ENCODE assay signal across 8 mouse cellular contexts in the genomic region with DNA sequence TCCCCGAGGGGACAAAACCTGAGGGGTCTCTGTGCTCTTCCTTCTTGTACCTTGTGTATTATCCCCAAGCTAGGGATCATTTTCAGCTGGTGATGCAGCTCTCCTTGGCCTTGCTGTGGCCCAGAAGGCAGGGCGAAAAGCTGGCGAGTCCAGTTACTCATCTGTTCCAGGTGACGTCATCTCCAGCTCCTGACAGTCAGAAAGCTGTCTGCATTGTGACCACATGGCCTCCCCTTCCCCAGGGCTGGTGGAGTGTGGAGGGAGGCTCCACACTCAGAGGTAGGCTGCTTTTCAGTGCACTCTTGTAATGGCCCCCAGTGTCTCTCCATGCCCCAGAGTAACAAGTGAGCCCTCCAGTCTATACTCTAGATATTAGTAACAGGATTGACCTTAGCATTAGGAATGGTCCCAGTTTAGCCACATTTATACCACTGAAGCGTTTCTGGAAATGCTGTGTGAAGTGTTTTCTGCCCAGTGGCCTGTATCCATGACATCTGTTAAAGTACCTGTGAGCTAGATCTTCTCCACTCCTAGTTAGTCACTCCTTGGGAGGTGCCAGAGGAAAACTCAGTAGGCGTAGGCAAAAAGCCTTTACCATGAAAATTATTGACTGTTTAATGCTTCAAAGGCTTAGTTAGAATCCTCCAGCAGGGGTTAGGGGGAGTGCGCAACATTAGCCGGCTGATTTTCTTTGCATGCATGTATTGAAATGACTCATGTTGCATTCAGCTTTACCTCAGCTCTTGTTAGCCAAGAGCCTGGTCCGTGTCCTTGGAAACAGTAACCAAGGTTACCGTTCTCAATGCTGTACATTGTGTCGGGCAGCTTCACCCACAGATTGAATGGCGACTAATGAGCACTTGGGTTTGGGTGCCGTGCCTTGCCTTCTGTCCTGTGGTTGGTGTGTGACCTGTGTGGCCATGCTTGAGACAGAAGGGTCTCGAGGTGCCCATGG. TPM values are rescaled to one million over a fixed set of nuclear protein-coding genes. Genes with fewer than 3 reads are reported as not detected.
DNase-seq lines count a peak whose midpoint lies in the region; ATAC-seq and TF ChIP-seq lines count a peak whose summit lies in the region.

No protein-coding gene starts in this region.

- TF ChIP-seq POLR2A in limb, embryonic 14.5 days (IDR thresholded peaks at IDR 0.05; ENCODE audit: borderline replicate concordance, extremely low read depth, insufficient read depth, insufficient read length), result no peak

- H3K27me3 ChIP-seq in hindbrain, embryonic 10.5 days (ENCODE audit: insufficient read depth, poor library complexity, severe bottlenecking), result no peaks in the 10 kb centered on the region
- no peaks in the 10 kb centered on the region for H3K27me3 ChIP-seq in limb, embryonic 14.5 days (ENCODE audit: control insufficient read depth, insufficient read depth, low read length)
- no peaks in the 10 kb centered on the region for H3K27me3 ChIP-seq in stomach, embryonic 16.5 days (ENCODE audit: control insufficient read depth, insufficient read depth, low read length)
- H3K27me3 ChIP-seq in liver, embryonic 12.5 days (replicated peaks), result no peaks in the 10 kb centered on the region

- H3K9ac ChIP-seq in limb, embryonic 14.5 days (ENCODE audit: low read depth, low read length, severe bottlenecking), result no peak overlapping the region
- H3K9ac ChIP-seq in stomach, embryonic 16.5 days (ENCODE audit: low read length), result no peak overlapping the region
- H3K9ac ChIP-seq in liver, embryonic 12.5 days, result no peak overlapping the region

- H3K4me2 ChIP-seq in limb, embryonic 14.5 days (replicated peaks; ENCODE audit: low read depth, low read length, severe bottlenecking), result no peak overlapping the region
- H3K4me2 ChIP-seq in stomach, embryonic 16.5 days (ENCODE audit: low read depth, low read length), result no peak overlapping the region
- H3K4me2 ChIP-seq in liver, embryonic 12.5 days, result no peak overlapping the region

- peak; percentile 73 for DNase-seq in layer of hippocampus, adult 11-12 months (ENCODE audit: low spot score)
- no peak for DNase-seq in layer of hippocampus, postnatal 25 days (ENCODE audit: extremely low spot score in 1 of 2, low spot score in 1 of 2)
- DNase-seq in brain, embryonic 18.5 days (ENCODE audit: low read depth, low spot score), result peak; percentile 70
- peak; percentile 86 for DNase-seq in hindbrain, embryonic 10.5 days (ENCODE audit: low spot score)
- DNase-seq in limb, embryonic 14.5 days (ENCODE audit: low spot score), result peak; percentile 60
- no peak for DNase-seq in T-cell, adult 2 months (ENCODE audit: low spot score)

- peaks cover 79% of the 10 kb centered on the region for H3K4me1 ChIP-seq in hindbrain, embryonic 10.5 days (replicated peaks)
- peaks cover 10% of the 10 kb centered on the region for H3K4me1 ChIP-seq in limb, embryonic 14.5 days (ENCODE audit: control insufficient read depth, insufficient read depth, low read length)
- no peaks in the 10 kb centered on the region for H3K4me1 ChIP-seq in stomach, embryonic 16.5 days (ENCODE audit: control insufficient read depth, insufficient read depth, low read length)
- H3K4me1 ChIP-seq in liver, embryonic 12.5 days, result peaks cover 10% of the 10 kb centered on the region

- no peaks in the 10 kb centered on the region for H3K9me3 ChIP-seq in hindbrain, embryonic 10.5 days
- H3K9me3 ChIP-seq in limb, embryonic 14.5 days (ENCODE audit: control insufficient read depth, low read length), result no peaks in the 10 kb centered on the region
- H3K9me3 ChIP-seq in stomach, embryonic 16.5 days (replicated peaks; ENCODE audit: control insufficient read depth, low read length), result no peaks in the 10 kb centered on the region
- no peaks in the 10 kb centered on the region for H3K9me3 ChIP-seq in liver, embryonic 12.5 days (replicated peaks)

- H3K36me3 ChIP-seq in hindbrain, embryonic 10.5 days, result peaks cover 34% of the 10 kb centered on the region
- H3K36me3 ChIP-seq in limb, embryonic 14.5 days (ENCODE audit: control insufficient read depth, insufficient read depth, low read length), result peaks cover 14% of the 10 kb centered on the region
- H3K36me3 ChIP-seq in stomach, embryonic 16.5 days (ENCODE audit: control insufficient read depth, insufficient read depth, low read length), result no peaks in the 10 kb centered on the region
- H3K36me3 ChIP-seq in liver, embryonic 12.5 days, result peaks cover 51% of the 10 kb centered on the region

- peak; percentile 72 for ATAC-seq in limb, embryonic 14.5 days (ENCODE audit: low FRiP score, low read depth)
- ATAC-seq in stomach, embryonic 16.5 days (ENCODE audit: insufficient read depth, low FRiP score), result peak; percentile 44
- ATAC-seq in liver, embryonic 12.5 days, result no peak

- 35% methylated on average over 14 of the region's 14 CpGs for WGBS in hindbrain, embryonic 10.5 days
- WGBS in limb, embryonic 14.5 days, result 58% methylated on average over 14 of the region's 14 CpGs
- WGBS in stomach, embryonic 16.5 days, result 68% methylated on average over 14 of the region's 14 CpGs
- 76% methylated on average over 14 of the region's 14 CpGs for WGBS in liver, embryonic 12.5 days (ENCODE audit: insufficient replicate concordance)

- H3K4me3 ChIP-seq in hindbrain, embryonic 10.5 days, result 0 out of 2 replicates have a peak overlapping the region, but pooled peaks have one; percentile 3
- H3K4me3 ChIP-seq in limb, embryonic 14.5 days (replicated peaks; ENCODE audit: low read length), result no peak overlapping the region
- H3K4me3 ChIP-seq in stomach, embryonic 16.5 days (replicated peaks; ENCODE audit: low read length), result no peak overlapping the region
- H3K4me3 ChIP-seq in liver, embryonic 12.5 days, result no peak overlapping the region

- peak overlapping the region; percentile 78 for H3K27ac ChIP-seq in hindbrain, embryonic 10.5 days
- H3K27ac ChIP-seq in limb, embryonic 14.5 days (replicated peaks; ENCODE audit: low read depth, low read length), result no peak overlapping the region; the same call in 1 of the 2 replicates
- peak overlapping the region; percentile 22; the same call in 1 of the 2 replicates for H3K27ac ChIP-seq in stomach, embryonic 16.5 days (ENCODE audit: low read length)
- no peak overlapping the region for H3K27ac ChIP-seq in liver, embryonic 12.5 days

RNA-seq across cellular contexts. Expression of a gene that starts 26.0 kb away (rescaled TPM):
- total RNA-seq in layer of hippocampus, postnatal 25 days (2021), result 10 to 100 TPM; 31.0 to 35.4 TPM
- 11.0 and 13.3 TPM in 2 replicates for polyA plus RNA-seq in hindbrain, embryonic 10.5 days (2016; fragmentation: Nextera tagmentation; extraction: Ambion mirVana)
- polyA plus RNA-seq in limb, embryonic 14.5 days (2012; rRNA removed), result 15.3 and 18.2 TPM in 2 replicates
- polyA plus RNA-seq in limb, embryonic 14.5 days (2014; fragmentation: Nextera tagmentation; extraction: Ambion mirVana), result 21.9 and 23.6 TPM in 2 replicates
- 19.4 and 24.0 TPM in 2 replicates for polyA plus RNA-seq in stomach, embryonic 16.5 days (2015; fragmentation: Nextera tagmentation; extraction: Ambion mirVana)
- polyA plus RNA-seq in liver, embryonic 12.5 days (2016; fragmentation: Nextera tagmentation; extraction: Ambion mirVana), result 1.1 TPM in 2 replicates

Comparison
In these comparisons a context has a peak if more than half of its experiments do, and no peak if none do; other contexts are left out.
1. DNase-seq: peak in layer of hippocampus, adult 11-12 months (single experiment), brain, embryonic 18.5 days (single experiment), hindbrain, embryonic 10.5 days (single experiment) and limb, embryonic 14.5 days (single experiment); none in layer of hippocampus, postnatal 25 days (0 of 2) and T-cell, adult 2 months (single experiment).
2. H3K27ac ChIP-seq: peak in hindbrain, embryonic 10.5 days (single experiment) and stomach, embryonic 16.5 days (single experiment); none in limb, embryonic 14.5 days (single experiment) and liver, embryonic 12.5 days (single experiment).